Mouse (Mus musculus) frontal cortex, adult 2 months (tissue): ENCODE results near the gene Slc29a2. TPM values are rescaled to one million over a fixed set of nuclear protein-coding genes. Genes with fewer than 3 reads are reported as not detected.
"Not testable (repeated sequence)": the region's sequence is repeated elsewhere in the genome, so short reads cannot be mapped to it uniquely, and the experiment has no call there.

ENCODE experiments used
- DNase-seq, 2 experiments: peaks; one replicate each; pipeline ENCODE4 v3.0.0; 2022; ENCODE audit warnings: low spot score in 1 of 2; ENCODE audit errors: extremely low spot score in 1 of 2
- polyA plus RNA-seq: library from polyadenylated mRNA; depleted of rRNA; stranded (reverse); fragments of >200 nt; gene quantifications from 2 replicates; pipeline ENCODE4 v1.2.3, GENCODE M21; 2012; rRNA removed

Gene Slc29a2
- polyA plus RNA-seq: 23.2 and 26.5 TPM in 2 replicates

GRCm38 (mm10) chr19:5023621-5024479 lies at the start of gene Slc29a2:
Gene Slc29a2 (plus strand): TSS chr19:5023860.
- peak; percentile 83 to 92 for DNase-seq

GRCm38 (mm10) chr19:4981767-4982166 lies 41.9 kb upstream of the Slc29a2 start:
- DNase-seq: peak in 1 of 2 experiments; percentile 91

GRCm38 (mm10) chr19:4989013-4989412 lies 34.6 kb upstream of the Slc29a2 start:
- peak in 1 of 2 experiments; percentile 77 for DNase-seq

- DNase-seq: peak in 1 of 2 experiments; percentile 89
Measured at GRCm38 (mm10) chr19:4989434-4990255, 34.0 kb upstream of the Slc29a2 start.

- DNase-seq: no peak
Measured at GRCm38 (mm10) chr19:4990256-4990625, 33.4 kb upstream of the Slc29a2 start, which contains the start of gene Npas4. Gene Npas4 (minus strand): TSS chr19:4990316.

- no peak for DNase-seq
Measured at GRCm38 (mm10) chr19:4990716-4991115, 32.9 kb upstream of the Slc29a2 start.

- DNase-seq: no peak
Measured at GRCm38 (mm10) chr19:4992371-4992770, 31.3 kb upstream of the Slc29a2 start.

GRCm38 (mm10) chr19:4992904-4993303 lies 30.8 kb upstream of the Slc29a2 start:
- peak; percentile 93 to 94 for DNase-seq

GRCm38 (mm10) chr19:4994043-4994442 lies 29.6 kb upstream of the Slc29a2 start:
- peak; percentile 93 to 95 for DNase-seq

- peak; percentile 71 to 81 for DNase-seq
Measured at GRCm38 (mm10) chr19:4999445-5000140, 24.1 kb upstream of the Slc29a2 start.

GRCm38 (mm10) chr19:5001666-5002406 lies 21.8 kb upstream of the Slc29a2 start:
- peak; percentile 97 for DNase-seq

- DNase-seq: not testable (repeated sequence)
Measured at GRCm38 (mm10) chr19:5003644-5004043, 20.0 kb upstream of the Slc29a2 start.

GRCm38 (mm10) chr19:5004925-5005324 lies 18.7 kb upstream of the Slc29a2 start:
- DNase-seq: no peak

- DNase-seq: no peak
Measured at GRCm38 (mm10) chr19:5013138-5013537, 10.5 kb upstream of the Slc29a2 start.

- DNase-seq: peak in 1 of 2 experiments; percentile 70
Measured at GRCm38 (mm10) chr19:5014961-5015398, 8.7 kb upstream of the Slc29a2 start.

GRCm38 (mm10) chr19:5016221-5016742 lies 7.4 kb upstream of the Slc29a2 start:
- DNase-seq: no peak

- DNase-seq: peak in 1 of 2 experiments; percentile 76
Measured at GRCm38 (mm10) chr19:5016782-5017181, 6.9 kb upstream of the Slc29a2 start.

GRCm38 (mm10) chr19:5017611-5018010 lies 6.0 kb upstream of the Slc29a2 start:
- no peak for DNase-seq

GRCm38 (mm10) chr19:5018191-5018590 lies 5.5 kb upstream of the Slc29a2 start:
- no peak for DNase-seq

- no peak for DNase-seq
Measured at GRCm38 (mm10) chr19:5021416-5021815, 2.2 kb upstream of the Slc29a2 start.
